Mouse (Mus musculus) subcutaneous adipose tissue, adult 2 months (tissue): ENCODE data around the gene Col2a1. TPM values are rescaled to one million over a fixed set of nuclear protein-coding genes. Genes with fewer than 3 reads are reported as not detected.

Source experiments
- polyA plus RNA-seq: library from polyadenylated mRNA; depleted of rRNA; stranded (reverse); fragments of >200 nt; gene quantifications from 2 replicates; pipeline ENCODE4 v1.2.3, GENCODE M21; 2012; ENCODE audit warnings: low replicate concordance; rRNA removed

Gene Col2a1
- 0.03 TPM in 1 of 2 replicates, not detected in the other for polyA plus RNA-seq

GRCm38 (mm10) chr15:98003822-98004739, at the start of gene Col2a1:
Col2a1 (minus strand) TSS chr15:98004695.

GRCm38 (mm10) chr15:97963989-97964835, 40.3 kb downstream of the Col2a1 start, which contains the start of gene Tmem106c:
Tmem106c (plus strand) TSS chr15:97964200.

Other genes starting within 250 kb of the Col2a1 start
- gene Rapgef3, start 236.7 kb downstream of the Col2a1 start, polyA plus RNA-seq: 48.5 and 122 TPM in 2 replicates
- 142 and 306 TPM in 2 replicates for gene Slc48a1, start 226.2 kb downstream of the Col2a1 start, polyA plus RNA-seq
- gene Hdac7, start 160.2 kb downstream of the Col2a1 start, polyA plus RNA-seq: 103 and 128 TPM in 2 replicates
- 0.63 and 2.0 TPM in 2 replicates for gene Vdr, start 94.1 kb downstream of the Col2a1 start, polyA plus RNA-seq
- gene Tmem106c, start 40.5 kb downstream of the Col2a1 start, polyA plus RNA-seq: 67.8 and 95.8 TPM in 2 replicates
- 27.5 and 39.9 TPM in 2 replicates for gene Pfkm, start 87.9 kb upstream of the Col2a1 start, polyA plus RNA-seq
- 8.0 and 18.2 TPM in 2 replicates for gene Senp1, start 89.0 kb upstream of the Col2a1 start, polyA plus RNA-seq
- 46.3 and 54.3 TPM in 2 replicates for gene Asb8, start 160.9 kb upstream of the Col2a1 start, polyA plus RNA-seq
- gene Ccdc184, start 162.5 kb upstream of the Col2a1 start, polyA plus RNA-seq: 0.14 and 6.3 TPM in 2 replicates
- not detected in 2 replicates for gene Olfr288, start 190.8 kb upstream of the Col2a1 start, polyA plus RNA-seq
- not detected in 2 replicates for gene Gm44579, start 216.3 kb upstream of the Col2a1 start, polyA plus RNA-seq
- gene Olfr287, start 216.4 kb upstream of the Col2a1 start, polyA plus RNA-seq: not detected in 2 replicates
- not detected in 2 replicates for gene Olfr286, start 229.8 kb upstream of the Col2a1 start, polyA plus RNA-seq